Mouse (Mus musculus): ENCODE data around the gene Sin3a. TPM values are rescaled to one million over a fixed set of nuclear protein-coding genes. Genes with fewer than 3 reads are reported as not detected.

Gene Sin3a
- polyA plus RNA-seq, 1 experiment from 2014 or later, result 33.9 TPM

DNA sequence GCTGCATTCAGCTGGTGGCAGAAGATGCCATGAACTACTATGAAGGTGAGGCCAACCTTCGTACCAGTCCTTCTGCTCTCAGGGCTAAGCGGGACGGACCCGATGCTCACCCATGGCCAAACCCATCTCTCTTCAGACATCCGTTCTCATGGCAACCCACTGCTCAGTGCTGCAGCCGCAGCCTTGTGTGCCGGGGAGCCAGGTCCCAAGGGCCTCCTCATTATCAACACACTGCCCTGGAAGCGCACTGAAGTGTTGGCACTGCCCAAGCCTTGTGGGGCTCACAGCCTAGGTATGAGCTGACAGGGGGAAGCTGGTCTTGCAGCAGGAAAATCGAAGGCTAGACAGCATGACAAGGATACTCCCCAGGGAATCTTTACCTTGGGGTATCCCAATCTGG lies 67.3 kb downstream of the Sin3a start:
- no peak overlapping the region for H3K27ac ChIP-seq
- no peaks in the 10 kb centered on the region for H3K9me3 ChIP-seq
- WGBS, result 92% methylated on average over 9 of the region's 9 CpGs
- no peak overlapping the region for H3K4me2 ChIP-seq
- H3K4me3 ChIP-seq, result no peak overlapping the region
- no peak overlapping the region for H3K9ac ChIP-seq
- no peaks in the 10 kb centered on the region for H3K4me1 ChIP-seq
- H3K27me3 ChIP-seq, result no peaks in the 10 kb centered on the region
- ATAC-seq (ENCODE audit: borderline replicate concordance, extremely low read depth, low FRiP score, low TSS enrichment), result no peak
- H3K36me3 ChIP-seq, result peaks cover 57% of the 10 kb centered on the region

DNA sequence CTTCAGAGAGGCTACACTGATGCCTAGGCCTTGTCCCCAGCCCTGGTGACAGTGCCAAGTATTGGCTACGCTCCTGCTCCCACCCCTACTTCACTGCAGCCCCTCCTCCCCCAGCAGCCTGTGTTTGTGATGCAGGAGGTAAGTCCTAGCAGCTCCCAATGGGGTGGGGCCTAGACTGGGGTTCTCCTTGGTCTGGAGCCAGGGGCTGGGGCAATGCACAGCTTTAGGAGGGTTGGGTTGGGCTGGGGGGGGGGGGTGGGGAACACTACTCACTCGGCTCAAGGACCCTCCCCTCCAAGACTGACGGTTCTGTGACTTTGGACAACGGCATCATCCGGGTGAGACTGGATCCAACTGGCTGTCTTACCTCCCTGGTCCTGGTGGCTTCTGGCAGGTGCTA lies 67.7 kb downstream of the Sin3a start:
- 87% methylated on average over 5 of the region's 5 CpGs for WGBS
- Histone ChIP-seq H3K4me3 (no peak overlapping the region), H3K9ac (no peak overlapping the region), H3K27me3 (no peaks in the 10 kb centered on the region), H3K36me3 (peaks cover 57% of the 10 kb centered on the region), H3K27ac (no peak overlapping the region), H3K4me2 (no peak overlapping the region), H3K4me1 (no peaks in the 10 kb centered on the region), H3K9me3 (no peaks in the 10 kb centered on the region)
- ATAC-seq (ENCODE audit: borderline replicate concordance, extremely low read depth, low FRiP score, low TSS enrichment), result no peak

DNA sequence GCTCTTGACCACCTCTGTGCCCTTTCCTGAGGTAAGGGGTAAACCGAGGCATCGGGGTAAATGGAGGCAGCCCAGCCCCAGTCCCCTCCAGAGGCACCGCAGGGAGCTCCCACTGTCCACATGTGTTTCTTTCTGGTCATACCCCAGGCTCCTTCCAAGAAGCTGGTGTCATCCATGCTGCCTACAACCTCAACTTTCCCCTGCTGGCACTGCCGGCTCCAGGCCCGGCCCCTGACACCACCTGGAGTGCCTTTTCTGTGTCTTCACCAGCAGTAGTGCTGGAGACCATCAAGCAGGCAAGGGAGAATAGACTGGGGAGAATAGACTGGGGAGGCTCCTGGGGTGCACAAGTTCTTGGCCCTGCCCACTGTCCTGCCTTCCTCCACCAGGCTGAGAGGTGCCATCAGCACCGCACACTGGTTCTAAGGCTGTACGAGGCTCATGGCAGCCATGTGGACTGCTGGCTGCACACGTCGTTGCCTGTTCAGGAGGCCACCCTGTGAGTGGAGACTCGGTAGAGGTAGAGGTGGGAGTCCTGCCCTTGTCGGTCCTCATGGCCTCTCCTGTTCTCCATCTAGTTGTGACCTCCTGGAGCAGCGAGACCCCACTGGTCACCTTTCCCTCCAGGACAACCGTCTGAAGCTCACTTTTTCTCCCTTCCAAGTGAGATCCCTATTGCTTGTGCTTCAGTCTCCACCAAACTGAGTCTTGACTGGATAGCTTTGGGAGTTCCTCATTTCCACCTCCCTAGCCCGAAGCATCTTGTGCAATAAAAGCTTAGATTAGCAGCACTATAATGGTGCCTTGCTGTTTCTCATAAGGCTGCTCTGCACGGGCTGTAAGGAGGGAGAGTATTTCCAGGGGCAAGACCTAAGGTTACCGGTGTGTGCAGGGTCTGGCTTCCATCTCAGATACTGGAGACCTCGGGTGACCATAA lies 69.8 kb downstream of the Sin3a start:
- H3K27me3 ChIP-seq, result no peaks in the 10 kb centered on the region
- no peak overlapping the region for H3K4me2 ChIP-seq
- peaks cover 47% of the 10 kb centered on the region for H3K36me3 ChIP-seq
- no peaks in the 10 kb centered on the region for H3K4me1 ChIP-seq
- no peak for ATAC-seq (ENCODE audit: borderline replicate concordance, extremely low read depth, low FRiP score, low TSS enrichment)
- H3K27ac ChIP-seq, result no peak overlapping the region
- no peak overlapping the region for H3K9ac ChIP-seq
- no peaks in the 10 kb centered on the region for H3K9me3 ChIP-seq
- 86% methylated on average over 17 of the region's 17 CpGs for WGBS
- H3K4me3 ChIP-seq, result no peak overlapping the region

DNA sequence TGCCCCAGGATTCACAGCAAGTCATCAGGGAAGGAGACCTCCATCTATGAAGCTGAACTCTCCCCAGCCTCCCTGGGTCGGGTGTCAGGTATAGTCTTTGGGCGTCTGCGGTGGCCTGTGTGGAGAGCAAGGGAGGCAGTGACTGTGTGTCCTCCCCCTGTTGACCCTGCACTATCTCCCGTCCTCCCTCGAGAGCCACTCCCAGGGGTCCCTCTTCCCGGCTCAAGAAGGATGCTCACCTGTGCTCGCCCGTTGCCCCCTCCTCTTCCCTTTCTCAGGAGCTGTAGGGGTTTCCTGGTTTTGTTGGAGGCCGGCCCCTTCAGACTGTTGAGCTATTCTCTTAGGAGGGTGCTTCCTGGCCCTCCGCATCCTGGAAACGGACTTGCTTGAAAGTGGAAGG lies 71.4 kb downstream of the Sin3a start:
- ATAC-seq (ENCODE audit: borderline replicate concordance, extremely low read depth, low FRiP score, low TSS enrichment), result no peak
- Histone ChIP-seq H3K36me3 (peaks cover 33% of the 10 kb centered on the region), H3K9ac (no peak overlapping the region), H3K4me1 (peaks cover 6% of the 10 kb centered on the region), H3K9me3 (no peaks in the 10 kb centered on the region), H3K4me3 (no peak overlapping the region), H3K27me3 (no peaks in the 10 kb centered on the region), H3K4me2 (no peak overlapping the region), H3K27ac (no peak overlapping the region)
- 80% methylated on average over 11 of the region's 11 CpGs for WGBS

DNA sequence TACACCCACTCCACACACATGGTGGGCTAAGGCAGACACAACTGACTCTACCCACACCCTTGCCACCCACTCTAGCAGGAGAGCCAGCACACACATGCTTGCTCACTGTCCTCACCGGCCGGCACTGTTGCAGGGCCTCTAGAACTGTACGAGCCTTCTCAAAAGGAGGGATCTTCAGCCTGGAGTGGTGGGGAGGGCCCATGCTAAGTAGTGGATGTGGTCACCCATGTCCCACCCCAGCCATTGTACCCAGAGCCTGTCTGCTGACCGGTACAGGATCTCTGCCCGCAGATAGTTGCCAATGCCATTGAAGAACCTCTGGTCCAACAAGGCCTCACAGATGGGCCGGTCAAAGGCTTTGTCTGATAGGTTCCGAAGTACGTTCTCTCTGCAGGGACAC lies 73.0 kb downstream of the Sin3a start:
- Histone ChIP-seq H3K9me3 (no peaks in the 10 kb centered on the region), H3K27ac (no peak overlapping the region), H3K4me2 (no peak overlapping the region), H3K9ac (no peak overlapping the region), H3K4me3 (no peak overlapping the region), H3K36me3 (peaks cover 21% of the 10 kb centered on the region), H3K4me1 (peaks cover 11% of the 10 kb centered on the region), H3K27me3 (no peaks in the 10 kb centered on the region)
- WGBS, result 83% methylated on average over 8 of the region's 8 CpGs
- ATAC-seq (ENCODE audit: borderline replicate concordance, extremely low read depth, low FRiP score, low TSS enrichment), result no peak

DNA sequence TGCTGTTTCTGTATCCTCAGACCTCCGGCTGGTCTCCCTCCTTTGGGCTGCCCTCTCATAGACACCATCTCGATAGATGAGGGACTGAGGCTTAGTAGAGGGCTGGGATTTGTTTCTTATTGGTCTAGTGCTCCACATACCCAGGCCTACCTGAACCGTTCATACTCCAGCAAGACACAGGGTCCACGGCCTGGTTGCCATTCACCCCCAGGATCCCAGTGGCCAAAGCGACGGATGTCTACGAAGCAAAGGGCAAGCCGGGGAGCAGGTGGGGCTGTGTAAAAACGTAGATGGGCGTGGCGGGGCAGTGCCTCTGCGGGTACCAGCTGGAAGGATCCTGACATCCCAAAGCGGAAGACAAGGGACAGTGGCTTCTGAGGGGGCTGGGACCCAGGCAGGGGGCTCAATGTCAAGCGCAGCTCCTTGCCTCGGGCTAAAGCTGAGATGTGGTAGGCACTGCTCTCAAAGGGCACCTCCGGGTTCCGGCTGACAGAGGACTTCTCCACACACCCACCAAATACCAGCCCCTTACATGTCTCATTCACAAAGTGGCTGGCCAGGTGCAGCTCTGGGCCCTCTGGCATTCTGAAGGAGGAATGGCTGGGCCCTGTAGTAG lies 74.7 kb downstream of the Sin3a start:
- 80% methylated on average over 17 of the region's 17 CpGs for WGBS
- Histone ChIP-seq H3K4me1 (peaks cover 11% of the 10 kb centered on the region), H3K9me3 (no peaks in the 10 kb centered on the region), H3K4me2 (peak overlapping the region; percentile 72; the same call in 1 of the 2 replicates), H3K27ac (no peak overlapping the region), H3K27me3 (no peaks in the 10 kb centered on the region), H3K9ac (0 out of 2 replicates have a peak overlapping the region, but pooled peaks have one; percentile 61), H3K36me3 (peaks cover 12% of the 10 kb centered on the region), H3K4me3 (0 out of 2 replicates have a peak overlapping the region, but pooled peaks have one; percentile 48)
- ATAC-seq (ENCODE audit: borderline replicate concordance, extremely low read depth, low FRiP score, low TSS enrichment), result no peak

DNA sequence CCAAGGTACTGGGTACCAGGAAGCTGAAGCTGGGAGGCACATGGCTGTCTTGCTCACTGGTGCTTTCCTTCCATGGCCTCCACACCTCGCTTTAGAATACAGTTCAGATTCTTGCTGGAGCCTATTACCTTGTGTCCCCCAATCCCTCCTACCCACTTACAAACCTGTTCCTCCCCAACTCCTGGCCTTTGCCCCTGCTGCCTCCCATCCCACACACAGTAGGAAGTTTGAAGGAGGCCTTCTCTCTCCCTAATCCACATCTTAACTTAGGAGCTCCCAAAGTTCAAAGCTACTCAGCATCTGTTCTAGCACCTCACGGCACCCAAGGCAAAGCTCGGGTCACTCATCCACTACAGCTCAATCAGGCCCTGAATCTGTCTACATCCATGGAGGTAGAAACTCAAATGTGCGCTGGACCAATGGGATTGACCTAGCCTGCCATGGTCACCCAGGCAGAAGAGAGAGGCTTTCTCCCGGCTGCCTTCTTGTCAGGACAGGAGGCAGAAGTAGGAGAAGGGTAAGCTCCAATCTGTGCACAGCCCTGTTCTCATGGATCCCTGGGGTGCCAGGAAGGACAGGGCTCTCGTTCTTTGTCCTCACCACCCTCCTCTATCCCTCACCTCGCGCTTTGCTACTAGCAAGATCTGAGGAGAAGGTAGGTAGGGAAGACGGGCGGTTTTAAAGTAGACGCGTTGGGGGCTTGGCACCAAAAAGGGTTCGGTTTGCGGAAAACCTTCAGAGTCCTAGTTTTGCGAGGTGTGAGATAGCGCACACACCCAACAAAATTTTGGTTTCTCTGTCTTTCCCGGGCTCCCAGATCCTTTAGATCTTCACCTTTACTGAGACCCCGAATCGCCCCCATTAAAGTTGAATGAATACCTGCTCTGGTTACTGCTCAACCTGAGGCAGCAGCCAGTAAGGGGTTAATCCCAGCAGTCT lies 75.6 kb downstream of the Sin3a start:
- peak; percentile 30; the same call in 1 of the 2 replicates for ATAC-seq (ENCODE audit: borderline replicate concordance, extremely low read depth, low FRiP score, low TSS enrichment)
- H3K4me1 ChIP-seq, result peaks cover 11% of the 10 kb centered on the region
- 7% methylated on average over 19 of the region's 19 CpGs for WGBS
- 0 out of 2 replicates have a peak, but pooled peaks cover 4% of the 10 kb centered on the region for H3K36me3 ChIP-seq
- peak overlapping the region; percentile 76 for H3K27ac ChIP-seq
- no peaks in the 10 kb centered on the region for H3K27me3 ChIP-seq
- H3K9me3 ChIP-seq, result no peaks in the 10 kb centered on the region
- peak overlapping the region; percentile 61 for H3K9ac ChIP-seq
- H3K4me3 ChIP-seq, result peak overlapping the region; percentile 48
- peak overlapping the region; percentile 72 for H3K4me2 ChIP-seq

DNA sequence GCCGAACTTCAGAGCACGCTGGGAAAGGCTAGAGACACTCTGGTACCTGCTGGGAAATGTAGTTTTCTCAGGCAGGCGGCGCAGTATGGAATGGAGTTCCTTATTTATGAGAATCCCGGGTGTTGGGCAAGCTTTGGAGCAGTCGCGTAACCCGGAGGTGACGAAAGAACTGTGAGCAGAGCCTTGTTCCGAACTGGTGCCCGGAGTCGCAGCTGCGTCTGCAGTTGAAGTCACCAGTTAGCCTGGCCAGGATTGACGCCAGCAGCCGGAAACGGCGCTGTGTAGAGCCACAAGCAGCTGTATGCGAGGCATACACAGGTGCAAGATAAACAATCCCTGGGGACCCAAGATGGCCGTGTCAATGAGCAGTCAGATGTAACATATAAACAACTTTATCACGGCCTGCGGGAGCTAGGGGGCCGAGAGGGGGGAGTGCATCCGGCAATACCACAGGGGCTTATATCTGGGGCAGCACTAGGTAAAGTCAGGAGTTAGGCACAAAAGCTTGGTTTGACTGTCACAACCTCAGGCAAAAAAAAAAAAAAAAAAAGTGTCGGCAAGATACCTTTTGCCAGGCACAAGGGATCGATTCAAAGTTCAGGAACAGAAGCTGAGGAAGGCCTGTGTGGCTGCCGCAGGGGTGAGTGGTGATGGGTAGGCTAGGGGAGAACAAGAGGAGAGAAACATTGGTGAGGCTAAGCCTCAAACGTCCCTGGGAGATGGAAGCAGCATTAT lies 76.5 kb downstream of the Sin3a start, which contains the start of gene Neil1:
Gene Neil1 (minus strand): TSS at position 162 of the 735 bp plus-strand sequence.
- Histone ChIP-seq H3K36me3 (0 out of 2 replicates have a peak, but pooled peaks cover 2% of the 10 kb centered on the region), H3K4me2 (peak within 1 kb of the TSS; percentile 72), H3K27me3 (no peaks in the 10 kb centered on the region), H3K9me3 (no peaks in the 10 kb centered on the region), H3K9ac (peak within 1 kb of the TSS; percentile 61), H3K4me1 (peaks cover 11% of the 10 kb centered on the region), H3K27ac (peak within 1 kb of the TSS; percentile 76), H3K4me3 (peak within 1 kb of the TSS; percentile 48)
- WGBS, result under 1% methylated on average over 27 of the region's 27 CpGs
- ATAC-seq (ENCODE audit: borderline replicate concordance, extremely low read depth, low FRiP score, low TSS enrichment), result peak; percentile 90

DNA sequence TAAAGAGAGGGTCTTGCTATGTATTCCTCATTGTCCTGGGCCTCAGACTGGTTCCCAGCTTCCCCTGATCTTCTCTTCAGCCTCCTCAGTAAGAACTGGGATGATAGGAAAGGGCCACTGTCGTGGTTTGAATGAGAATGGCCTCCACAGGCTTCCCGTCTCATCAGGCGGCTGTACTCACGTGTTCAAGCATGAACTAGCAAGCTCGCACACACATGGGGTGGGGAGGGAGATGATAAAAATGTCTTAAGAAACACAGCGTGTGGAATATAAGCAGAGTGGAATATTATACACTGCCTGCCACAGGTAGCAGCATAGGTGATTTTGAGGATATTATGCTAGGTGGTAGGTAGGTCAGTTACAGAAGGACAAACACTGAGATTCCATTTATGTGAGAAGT lies 77.2 kb downstream of the Sin3a start:
- no peaks in the 10 kb centered on the region for H3K9me3 ChIP-seq
- H3K36me3 ChIP-seq, result no peaks in the 10 kb centered on the region
- no peak for ATAC-seq (ENCODE audit: borderline replicate concordance, extremely low read depth, low FRiP score, low TSS enrichment)
- H3K27me3 ChIP-seq, result no peaks in the 10 kb centered on the region
- 0 out of 2 replicates have a peak overlapping the region, but pooled peaks have one; percentile 51 for H3K9ac ChIP-seq
- H3K4me1 ChIP-seq, result peaks cover 11% of the 10 kb centered on the region
- WGBS, result 64% methylated on average over 6 of the region's 6 CpGs
- H3K4me2 ChIP-seq, result peak overlapping the region; percentile 72
- peak overlapping the region; percentile 76; the same call in 1 of the 2 replicates for H3K27ac ChIP-seq
- H3K4me3 ChIP-seq, result peak overlapping the region; percentile 48

DNA sequence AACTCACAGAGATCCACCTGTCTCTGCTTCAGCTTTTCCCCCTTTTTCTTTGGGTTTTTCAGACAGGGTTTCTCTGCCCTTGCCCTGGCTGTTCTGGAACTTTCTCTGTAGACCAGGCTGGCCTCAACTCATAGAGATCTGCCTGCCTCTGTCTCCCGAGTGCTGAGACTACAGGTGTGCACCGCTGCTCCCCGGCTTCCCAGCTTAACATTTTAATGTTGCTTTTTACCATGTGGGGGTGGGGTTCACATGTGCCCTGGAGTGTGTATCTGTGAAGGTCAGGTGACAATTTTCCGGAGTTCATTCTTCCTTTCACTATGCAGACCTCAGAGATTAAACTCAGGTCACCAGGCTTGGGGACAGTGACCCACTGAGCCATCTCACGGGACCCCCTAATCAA lies 78.4 kb downstream of the Sin3a start:
- H3K4me1 ChIP-seq, result peaks cover 11% of the 10 kb centered on the region
- H3K4me3 ChIP-seq, result no peak overlapping the region
- no peaks in the 10 kb centered on the region for H3K9me3 ChIP-seq
- H3K36me3 ChIP-seq, result no peaks in the 10 kb centered on the region
- H3K27me3 ChIP-seq, result no peaks in the 10 kb centered on the region
- ATAC-seq (ENCODE audit: borderline replicate concordance, extremely low read depth, low FRiP score, low TSS enrichment), result no peak
- H3K9ac ChIP-seq, result no peak overlapping the region
- WGBS, result 67% methylated on average over 5 of the region's 5 CpGs
- H3K27ac ChIP-seq, result no peak overlapping the region
- H3K4me2 ChIP-seq, result no peak overlapping the region

DNA sequence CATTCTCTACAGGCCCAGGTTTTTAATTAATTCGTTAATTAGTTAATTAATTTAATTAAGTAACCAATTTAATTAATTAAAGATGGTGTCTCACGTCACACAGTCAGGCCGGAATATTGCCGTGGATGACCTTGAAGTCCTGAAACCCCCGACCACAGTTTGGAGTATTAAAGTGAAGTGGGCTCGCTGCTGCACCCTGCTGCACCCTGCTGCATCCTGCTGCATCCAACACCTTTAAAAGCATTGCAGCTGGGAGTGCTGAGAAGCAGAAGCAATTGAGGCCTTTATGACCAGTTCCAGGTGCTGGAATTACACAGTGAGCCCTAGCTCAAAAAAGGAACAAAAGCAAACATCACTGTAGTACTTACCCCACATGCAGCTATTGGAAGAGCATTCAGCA lies 80.5 kb downstream of the Sin3a start:
- 43% methylated on average over 6 of the region's 6 CpGs for WGBS
- no peak for ATAC-seq (ENCODE audit: borderline replicate concordance, extremely low read depth, low FRiP score, low TSS enrichment)
- H3K9ac ChIP-seq, result no peak overlapping the region

More for the DNA sequence above, 80.5 kb downstream of the Sin3a start:
- Histone ChIP-seq H3K27ac (no peak overlapping the region), H3K4me2 (no peak overlapping the region), H3K27me3 (no peaks in the 10 kb centered on the region), H3K4me1 (peaks cover 12% of the 10 kb centered on the region), H3K36me3 (no peaks in the 10 kb centered on the region), H3K9me3 (no peaks in the 10 kb centered on the region), H3K4me3 (no peak overlapping the region)
